Mouse (Mus musculus) hindbrain, embryonic 16.5 days (tissue): ENCODE results near the gene Ust. TPM values are rescaled to one million over a fixed set of nuclear protein-coding genes. Genes with fewer than 3 reads are reported as not detected.
"Not testable (repeated sequence)": the region's sequence is repeated elsewhere in the genome, so short reads cannot be mapped to it uniquely, and the experiment has no call there.

Experiments used
- ATAC-seq: fragments of 200-750 bp; cut with Nextera tagmentation; 2 replicates; pipeline ENCODE4 v1.8.0; 2017; ENCODE audit warnings: moderate TSS enrichment, moderate library complexity
- H3K27ac ChIP-seq: fragments of 300-500 bp; sonication (generic); 2 replicates; pipeline ENCODE4 v1.5.1; 2014; ENCODE audit warnings: low read depth, mild to moderate bottlenecking, control low read depth, low read length, moderate library complexity
- H3K27me3 ChIP-seq: fragments of 300-500 bp; sonication (generic); replicated peaks from 2 replicates; pipeline ENCODE4 v1.6.1; 2014; ENCODE audit warnings: low read length; ENCODE audit not compliant: control insufficient read depth, insufficient read depth
- H3K36me3 ChIP-seq: fragments of 300-500 bp; sonication (generic); 2 replicates; pipeline ENCODE4 v1.6.1; 2014; ENCODE audit warnings: mild to moderate bottlenecking, low read length, moderate library complexity, mixed read lengths; ENCODE audit not compliant: control insufficient read depth, insufficient read depth
- H3K4me1 ChIP-seq: fragments of 300-500 bp; sonication (generic); 2 replicates; pipeline ENCODE4 v1.6.1; 2014; ENCODE audit warnings: low read depth, low read length; ENCODE audit not compliant: control insufficient read depth, insufficient read depth
- H3K4me2 ChIP-seq: fragments of 300-500 bp; sonication (generic); 2 replicates; pipeline ENCODE4 v1.6.1; 2014; ENCODE audit warnings: mild to moderate bottlenecking, low read length, control low read depth, moderate library complexity
- H3K4me3 ChIP-seq: fragments of 300-500 bp; sonication (generic); 2 replicates; pipeline ENCODE4 v1.5.1; 2014; ENCODE audit warnings: mild to moderate bottlenecking, low read length, control low read depth, moderate library complexity
- H3K9ac ChIP-seq: fragments of 300-500 bp; sonication (generic); 2 replicates; pipeline ENCODE4 v1.6.1; 2014; ENCODE audit warnings: low read depth, mild to moderate bottlenecking, control low read depth, low read length, moderate library complexity
- H3K9me3 ChIP-seq: fragments of 300-500 bp; sonication (generic); 2 replicates; pipeline ENCODE4 v1.6.1; 2014; ENCODE audit warnings: mild to moderate bottlenecking, low read length, moderate library complexity; ENCODE audit not compliant: control insufficient read depth
- WGBS: fragments of 180-500 bp; shearing (Covaris S2); extraction: QIAGEN DNeasy Blood & Tissue Kit; methylation state at CpG from one replicate; pipeline ENCODE4 v1.1.7; 2014; 5-methylcytosine and 5-hydroxymethylcytosine counted together
- polyA plus RNA-seq: library from polyadenylated mRNA; unstranded; fragments of >200 nt; fragmentation: Nextera tagmentation; extraction: Ambion mirVana; gene quantifications from 2 replicates; pipeline ENCODE4 v1.2.1, GENCODE M21; 2015

The Ust gene
- polyA plus RNA-seq: 7.4 and 7.9 TPM in 2 replicates

DNA sequence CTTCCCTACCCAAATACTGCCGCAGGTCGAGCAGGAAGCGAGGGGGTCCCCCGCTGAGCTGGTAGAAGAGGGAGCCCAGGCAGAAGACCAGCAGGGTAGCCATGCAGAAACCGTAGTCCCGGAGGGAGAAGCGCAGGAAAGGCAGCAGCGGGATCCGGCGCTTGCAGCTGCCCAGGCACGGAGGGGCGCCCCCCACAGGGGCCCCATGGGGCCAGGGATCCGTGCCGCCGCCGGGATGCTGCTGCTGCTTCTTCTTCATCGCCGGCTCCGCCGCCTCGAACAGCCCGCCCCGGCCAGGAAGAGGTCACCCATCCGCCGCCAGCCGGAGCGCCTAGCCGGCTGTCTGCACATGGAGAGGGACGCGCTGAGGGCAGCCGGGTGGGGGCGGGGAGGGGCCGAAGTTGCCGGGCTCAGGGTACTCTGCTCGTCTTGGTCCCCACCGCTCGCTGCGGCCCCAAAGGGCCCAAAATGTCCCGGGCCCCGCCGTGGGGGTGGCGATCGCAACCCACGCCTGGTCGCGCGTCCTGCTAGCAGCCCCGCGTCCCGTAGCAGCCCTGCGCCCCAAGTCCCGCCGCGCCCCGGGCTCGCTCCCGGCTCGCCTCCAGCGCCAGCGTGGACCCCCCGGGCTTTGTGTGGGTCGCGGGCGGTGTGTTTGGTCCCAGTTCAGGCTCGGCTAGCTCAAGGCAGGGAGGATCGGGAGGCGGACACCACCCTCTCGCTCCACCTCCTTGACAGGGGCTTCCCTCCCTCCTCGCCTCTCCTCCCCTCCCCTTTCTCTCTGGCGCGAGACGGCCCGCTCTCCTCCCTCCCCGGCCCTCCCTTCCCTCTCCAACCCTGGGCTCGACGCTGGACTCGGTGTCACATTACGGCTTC is at the start of gene Ust:
TSS of gene Ust (minus strand) at position 685 of the 873 bp plus-strand sequence.
- H3K4me2 ChIP-seq: peak within 1 kb of the TSS; percentile 92
- peak within 1 kb of the TSS; percentile 90 for H3K4me3 ChIP-seq
- H3K4me1 ChIP-seq: peaks cover 8% of the 10 kb centered on the region
- H3K36me3 ChIP-seq: no peaks in the 10 kb centered on the region
- peak; percentile 92 for ATAC-seq
- under 1% methylated on average over 53 of the region's 78 CpGs for WGBS
- H3K27me3 ChIP-seq: no peaks in the 10 kb centered on the region
- no peaks in the 10 kb centered on the region; the same call in 1 of the 2 replicates for H3K9me3 ChIP-seq
- H3K27ac ChIP-seq: peak within 1 kb of the TSS; percentile 48
- H3K9ac ChIP-seq: peak within 1 kb of the TSS; percentile 84

GRCm38 (mm10) chr10:8561366-8561765 is 42.7 kb upstream of the Ust start:
- WGBS: 88% methylated on average over 4 of the region's 4 CpGs
- no peaks in the 10 kb centered on the region for H3K27me3 ChIP-seq
- no peak for ATAC-seq
- no peaks in the 10 kb centered on the region; the same call in 1 of the 2 replicates for H3K9me3 ChIP-seq
- no peak overlapping the region for H3K9ac ChIP-seq
- no peaks in the 10 kb centered on the region for H3K4me1 ChIP-seq
- H3K4me2 ChIP-seq: no peak overlapping the region
- no peak overlapping the region for H3K27ac ChIP-seq
- H3K36me3 ChIP-seq: no peaks in the 10 kb centered on the region
- H3K4me3 ChIP-seq: no peak overlapping the region

- not testable (repeated sequence) for H3K9ac ChIP-seq, ATAC-seq, H3K27ac ChIP-seq, H3K9me3 ChIP-seq, H3K4me1 ChIP-seq, H3K36me3 ChIP-seq, H3K4me2 ChIP-seq, H3K27me3 ChIP-seq, H3K4me3 ChIP-seq
- WGBS: 63% methylated on average over 6 of the region's 6 CpGs
These were observed 40.9 kb upstream of the Ust start for GRCm38 (mm10) chr10:8559566-8559965.

GRCm38 (mm10) chr10:8552239-8552638 is 33.6 kb upstream of the Ust start:
- H3K27me3 ChIP-seq, H3K4me3 ChIP-seq, H3K4me1 ChIP-seq: not testable (repeated sequence)

GRCm38 (mm10) chr10:8551601-8552000 is 33.0 kb upstream of the Ust start:
- WGBS: 98% methylated on average over 4 of the region's 4 CpGs
- not testable (repeated sequence) for ATAC-seq

More at GRCm38 (mm10) chr10:8552239-8552638, 33.6 kb upstream of the Ust start:
- not testable (repeated sequence) for H3K4me2 ChIP-seq, H3K9me3 ChIP-seq, ATAC-seq, H3K36me3 ChIP-seq, H3K27ac ChIP-seq, H3K9ac ChIP-seq

GRCm38 (mm10) chr10:8541514-8541913 is 22.9 kb upstream of the Ust start:
- Histone ChIP-seq H3K27ac (no peak overlapping the region), H3K9ac (no peak overlapping the region), H3K4me3 (no peak overlapping the region), H3K36me3 (no peaks in the 10 kb centered on the region), H3K4me1 (no peaks in the 10 kb centered on the region), H3K27me3 (no peaks in the 10 kb centered on the region), H3K4me2 (no peak overlapping the region), H3K9me3 (no peaks in the 10 kb centered on the region)
- no peak for ATAC-seq
- WGBS: 19% methylated on average over 1 of the region's 1 CpGs

More at GRCm38 (mm10) chr10:8551601-8552000, 33.0 kb upstream of the Ust start:
- not testable (repeated sequence) for H3K27me3 ChIP-seq, H3K4me1 ChIP-seq, H3K36me3 ChIP-seq, H3K4me2 ChIP-seq, H3K27ac ChIP-seq, H3K4me3 ChIP-seq, H3K9me3 ChIP-seq, H3K9ac ChIP-seq

GRCm38 (mm10) chr10:8535445-8535844 is 16.8 kb upstream of the Ust start:
- Histone ChIP-seq H3K27me3 (no peaks in the 10 kb centered on the region), H3K4me2 (no peak overlapping the region), H3K36me3 (no peaks in the 10 kb centered on the region), H3K4me1 (no peaks in the 10 kb centered on the region), H3K4me3 (no peak overlapping the region), H3K9ac (no peak overlapping the region), H3K27ac (no peak overlapping the region), H3K9me3 (no peaks in the 10 kb centered on the region)
- ATAC-seq: no peak
- WGBS: 88% methylated on average over 3 of the region's 3 CpGs

DNA sequence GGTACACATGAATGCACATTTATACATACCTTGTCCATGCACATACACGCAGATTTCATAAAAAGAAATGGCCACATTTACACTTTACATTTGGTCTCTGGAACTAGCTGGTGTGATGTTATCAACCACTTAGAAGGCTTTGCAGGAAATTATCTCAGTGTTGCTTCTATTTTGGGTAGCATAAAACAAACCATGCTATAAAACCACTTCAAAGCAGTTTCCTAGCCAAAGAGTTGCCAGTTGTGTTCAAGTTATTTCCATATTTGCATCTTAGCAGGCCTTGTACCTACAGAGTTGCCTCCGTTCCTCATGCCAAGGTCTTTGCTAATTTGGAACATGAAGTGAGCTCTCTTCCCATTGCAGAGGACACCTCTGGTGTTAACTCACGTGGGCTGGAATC is 13.0 kb upstream of the Ust start:
- Histone ChIP-seq H3K9me3 (no peaks in the 10 kb centered on the region), H3K36me3 (no peaks in the 10 kb centered on the region), H3K27ac (no peak overlapping the region), H3K4me2 (no peak overlapping the region), H3K4me3 (no peak overlapping the region), H3K4me1 (no peaks in the 10 kb centered on the region), H3K9ac (no peak overlapping the region), H3K27me3 (no peaks in the 10 kb centered on the region)
- 91% methylated on average over 3 of the region's 3 CpGs for WGBS
- no peak for ATAC-seq

- Histone ChIP-seq H3K4me2 (no peak overlapping the region), H3K27me3 (no peaks in the 10 kb centered on the region), H3K9me3 (no peaks in the 10 kb centered on the region), H3K9ac (no peak overlapping the region), H3K27ac (no peak overlapping the region), H3K4me1 (no peaks in the 10 kb centered on the region), H3K4me3 (no peak overlapping the region), H3K36me3 (no peaks in the 10 kb centered on the region)
- WGBS: 85% methylated on average over 4 of the region's 4 CpGs
- ATAC-seq: no peak
These were observed 12.0 kb upstream of the Ust start for GRCm38 (mm10) chr10:8530505-8531051.
